Mouse (Mus musculus): ENCODE measurements at regions not wholly inside any gene's neighbourhood (a gene's known extent, or its start where the extent isn't known, plus 50 kb on each side); places are given as distances from the start of the nearest gene placed in this dataset.

GRCm38 (mm10) chr4:29152134-29152867 is 339.4 kb downstream of the Epha7 start:
- no peak overlapping the region for H3K27ac ChIP-seq (ENCODE audit: low read depth, low read length)
- no peak overlapping the region for H3K4me3 ChIP-seq (ENCODE audit: low read depth, low read length)
- no peak overlapping the region for H3K9ac ChIP-seq (replicated peaks; ENCODE audit: low read length, poor library complexity, severe bottlenecking)
- 74% methylated on average over 6 of the region's 6 CpGs for WGBS
- no peak for TF ChIP-seq CTCF (IDR thresholded peaks at IDR 0.05)
- no peaks in the 10 kb centered on the region for H3K36me3 ChIP-seq (ENCODE audit: insufficient read depth, low read length)
- ATAC-seq (ENCODE audit: low FRiP score) (no peak), DNase-seq (ENCODE audit: low spot score) (no peak)
- H3K9me3 ChIP-seq (ENCODE audit: low read length) = no peaks in the 10 kb centered on the region
- H3K4me1 ChIP-seq (ENCODE audit: insufficient read depth, low read length) = no peaks in the 10 kb centered on the region
- H3K4me2 ChIP-seq (ENCODE audit: low read depth, low read length, poor library complexity, severe bottlenecking) = no peak overlapping the region
- H3K27me3 ChIP-seq (ENCODE audit: insufficient read depth, low read length) = no peaks in the 10 kb centered on the region

GRCm38 (mm10) chr4:29182494-29182893 is 369.6 kb downstream of the Epha7 start:
- H3K4me2 ChIP-seq (ENCODE audit: low read depth, low read length, poor library complexity, severe bottlenecking) = no peak overlapping the region
- H3K36me3 ChIP-seq (ENCODE audit: insufficient read depth, low read length) = no peaks in the 10 kb centered on the region
- H3K9ac ChIP-seq (replicated peaks; ENCODE audit: low read length, poor library complexity, severe bottlenecking) = no peak overlapping the region
- H3K27me3 ChIP-seq (ENCODE audit: insufficient read depth, low read length) = no peaks in the 10 kb centered on the region
- no peak for ATAC-seq (ENCODE audit: low FRiP score)
- H3K4me3 ChIP-seq (ENCODE audit: low read depth, low read length) = no peak overlapping the region
- no peak for TF ChIP-seq CTCF (IDR thresholded peaks at IDR 0.05)
- H3K9me3 ChIP-seq (ENCODE audit: low read length) = no peaks in the 10 kb centered on the region
- no peak overlapping the region for H3K27ac ChIP-seq (ENCODE audit: low read depth, low read length)
- no peak for DNase-seq (ENCODE audit: low spot score)
- 72% methylated on average over 2 of the region's 2 CpGs for WGBS
- H3K4me1 ChIP-seq (ENCODE audit: insufficient read depth, low read length) = no peaks in the 10 kb centered on the region

- ATAC-seq (ENCODE audit: low FRiP score) (no peak), DNase-seq (ENCODE audit: low spot score) (no peak)
- H3K4me3 ChIP-seq (ENCODE audit: low read depth, low read length) = no peak overlapping the region
- H3K9ac ChIP-seq (replicated peaks; ENCODE audit: low read length, poor library complexity, severe bottlenecking) = no peak overlapping the region
- H3K4me2 ChIP-seq (ENCODE audit: low read depth, low read length, poor library complexity, severe bottlenecking) = no peak overlapping the region
- no peaks in the 10 kb centered on the region for H3K4me1 ChIP-seq (ENCODE audit: insufficient read depth, low read length)
- no peaks in the 10 kb centered on the region for H3K9me3 ChIP-seq (ENCODE audit: low read length)
- H3K27ac ChIP-seq (ENCODE audit: low read depth, low read length) = no peak overlapping the region
- H3K27me3 ChIP-seq (ENCODE audit: insufficient read depth, low read length) = no peaks in the 10 kb centered on the region
- H3K36me3 ChIP-seq (ENCODE audit: insufficient read depth, low read length) = no peaks in the 10 kb centered on the region
- TF ChIP-seq CTCF (IDR thresholded peaks at IDR 0.05) = no peak
These were observed 370.5 kb downstream of the Epha7 start for GRCm38 (mm10) chr4:29183411-29183810.

GRCm38 (mm10) chr4:29183818-29184217 is 370.9 kb downstream of the Epha7 start:
- H3K27me3 ChIP-seq (ENCODE audit: insufficient read depth, low read length) = no peaks in the 10 kb centered on the region
- ATAC-seq (ENCODE audit: low FRiP score) (no peak), DNase-seq (ENCODE audit: low spot score) (no peak)
- H3K4me1 ChIP-seq (ENCODE audit: insufficient read depth, low read length) = no peaks in the 10 kb centered on the region
- 91% methylated on average over 2 of the region's 2 CpGs for WGBS
- H3K9ac ChIP-seq (replicated peaks; ENCODE audit: low read length, poor library complexity, severe bottlenecking) = no peak overlapping the region
- TF ChIP-seq CTCF (IDR thresholded peaks at IDR 0.05) = no peak
- H3K36me3 ChIP-seq (ENCODE audit: insufficient read depth, low read length) = no peaks in the 10 kb centered on the region
- H3K27ac ChIP-seq (ENCODE audit: low read depth, low read length) = no peak overlapping the region
- no peaks in the 10 kb centered on the region for H3K9me3 ChIP-seq (ENCODE audit: low read length)
- H3K4me3 ChIP-seq (ENCODE audit: low read depth, low read length) = no peak overlapping the region
- H3K4me2 ChIP-seq (ENCODE audit: low read depth, low read length, poor library complexity, severe bottlenecking) = no peak overlapping the region

GRCm38 (mm10) chr4:29200976-29201375 is 388.0 kb downstream of the Epha7 start:
- Histone ChIP-seq H3K9ac (replicated peaks; ENCODE audit: low read length, poor library complexity, severe bottlenecking) (no peak overlapping the region), H3K36me3 (ENCODE audit: insufficient read depth, low read length) (no peaks in the 10 kb centered on the region), H3K27me3 (ENCODE audit: insufficient read depth, low read length) (no peaks in the 10 kb centered on the region), H3K4me2 (ENCODE audit: low read depth, low read length, poor library complexity, severe bottlenecking) (no peak overlapping the region), H3K27ac (ENCODE audit: low read depth, low read length) (no peak overlapping the region), H3K9me3 (ENCODE audit: low read length) (no peaks in the 10 kb centered on the region), H3K4me1 (ENCODE audit: insufficient read depth, low read length) (no peaks in the 10 kb centered on the region), H3K4me3 (ENCODE audit: low read depth, low read length) (no peak overlapping the region)
- DNase-seq (ENCODE audit: low spot score) (no peak), ATAC-seq (ENCODE audit: low FRiP score) (no peak)
- TF ChIP-seq CTCF (IDR thresholded peaks at IDR 0.05) = no peak

All from midbrain, postnatal 0 days (tissue).